In the genomic region with DNA sequence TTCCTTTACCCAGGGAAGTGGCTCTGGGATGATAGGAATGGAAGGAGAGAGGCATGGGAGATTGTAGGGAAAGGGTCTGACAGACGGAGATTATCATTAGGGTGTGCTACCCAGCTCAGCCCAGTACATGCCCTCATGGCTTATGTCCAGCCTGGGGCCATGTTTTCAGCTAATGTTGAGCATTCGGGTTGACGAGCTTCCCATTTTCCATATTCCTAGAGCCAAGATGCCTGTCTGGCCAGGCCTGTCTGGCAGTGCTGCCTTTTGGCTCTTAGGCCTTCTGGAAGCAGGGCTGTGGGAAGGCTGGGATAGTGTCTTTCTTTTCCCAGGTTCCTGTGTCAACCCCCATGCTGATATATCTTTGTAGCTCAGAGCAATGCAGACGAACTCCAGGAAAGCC, we compare ENCODE assay signal across 32 mouse cellular contexts. TPM values are rescaled to one million over a fixed set of nuclear protein-coding genes. Genes with fewer than 3 reads are reported as not detected.
DNase-seq lines count a peak whose midpoint lies in the region.
"Had no signal": no experiment of that assay in that cellular context is flagged by ENCODE, and none has a peak within 500 bp of the region (broad histone marks: within the 10 kb centered on the region; RNA-seq: fewer than 3 reads in every experiment).

No protein-coding gene starts in this region.

- no peaks in the 10 kb centered on the region for H3K4me1 ChIP-seq in heart, embryonic 10.5 days
- H3K4me1 ChIP-seq: embryonic facial prominence, embryonic 10.5 days; embryonic facial prominence, embryonic 13.5 days; forebrain, embryonic 12.5 days; forebrain, embryonic 15.5 days; hindbrain, embryonic 12.5 days; hindbrain, embryonic 15.5 days had no signal

- no peaks in the 10 kb centered on the region for H3K27me3 ChIP-seq in heart, embryonic 10.5 days (ENCODE audit: insufficient read depth, poor library complexity, severe bottlenecking)
- H3K27me3 ChIP-seq: embryonic facial prominence, embryonic 13.5 days; forebrain, embryonic 12.5 days; forebrain, embryonic 15.5 days; hindbrain, embryonic 12.5 days; hindbrain, embryonic 15.5 days; Patski had no signal

- WGBS in heart, embryonic 10.5 days: 64% methylated on average over 4 of the region's 4 CpGs

- H3K4me3 ChIP-seq in heart, embryonic 10.5 days: no peak overlapping the region
- H3K4me3 ChIP-seq: embryonic facial prominence, embryonic 10.5 days; embryonic facial prominence, embryonic 13.5 days; erythroblast, embryonic 14.5 days; forebrain, embryonic 12.5 days; forebrain, embryonic 15.5 days; hindbrain, embryonic 12.5 days; hindbrain, embryonic 15.5 days had no signal

- DNase-seq in cerebellum, postnatal 14 days: peak; percentile 71 to 79
- no peak for DNase-seq in cerebellum, adult 9-11 months
- peak; percentile 80 for DNase-seq in heart, adult 11 months
- DNase-seq in heart, embryonic 10.5 days (ENCODE audit: low spot score): no peak
- peak; percentile 16 for DNase-seq in gastrocnemius, postnatal 10 days
- peak; percentile 26 for DNase-seq in gastrocnemius, postnatal 25 days
- DNase-seq in adrenal gland, postnatal 4 days (ENCODE audit: low spot score in 2 of 2): no peak
- DNase-seq in layer of hippocampus, adult 11-12 months (ENCODE audit: low spot score): no peak
- DNase-seq: adrenal gland, postnatal 10 days; adrenal gland, postnatal 36 days; B cell, adult 2 months; cerebellum, adult 11-12 months; cerebellum, adult 8-10 months; cerebellum, postnatal 36 days; embryo, embryonic 11 days; kidney, adult 2 months had no signal

- H3K27ac ChIP-seq in heart, embryonic 10.5 days: no peak overlapping the region
- H3K27ac ChIP-seq: embryonic facial prominence, embryonic 10.5 days; embryonic facial prominence, embryonic 13.5 days; forebrain, embryonic 12.5 days; forebrain, embryonic 15.5 days; hindbrain, embryonic 12.5 days; hindbrain, embryonic 15.5 days had no signal

- no peaks in the 10 kb centered on the region for H3K36me3 ChIP-seq in heart, embryonic 10.5 days
- H3K36me3 ChIP-seq: embryonic facial prominence, embryonic 10.5 days; embryonic facial prominence, embryonic 13.5 days; forebrain, embryonic 12.5 days; forebrain, embryonic 15.5 days; G1E; hindbrain, embryonic 12.5 days; hindbrain, embryonic 15.5 days had no signal

- H3K9me3 ChIP-seq in heart, embryonic 10.5 days: no peaks in the 10 kb centered on the region
- H3K9me3 ChIP-seq: embryonic facial prominence, embryonic 10.5 days; embryonic facial prominence, embryonic 13.5 days; forebrain, embryonic 12.5 days; forebrain, embryonic 15.5 days; hindbrain, embryonic 12.5 days; hindbrain, embryonic 15.5 days had no signal

RNA-seq across cellular contexts. Expression of gene Frmpd2, which starts 35.2 kb away (rescaled TPM):
- polyA plus RNA-seq in heart, embryonic 10.5 days (2016; fragmentation: Nextera tagmentation; extraction: Ambion mirVana): 0.05 and 0.09 TPM in 2 replicates
- total RNA-seq in gastrocnemius, postnatal 10 days (2021): under 1 TPM in 1 of 2 experiments, not detected in 1; 0.23 TPM
- total RNA-seq in gastrocnemius, postnatal 25 days (2021): not detected
- under 1 TPM; 0.08 to 0.25 TPM for total RNA-seq in adrenal gland, postnatal 4 days (2021)
- total RNA-seq: adrenal gland, adult 18-20 months; adrenal gland, postnatal 10 days; adrenal gland, postnatal 36 days; CH12.LX; granulocyte monocyte progenitor cell, adult 5-6 weeks; heart, postnatal 25 days; hematopoietic stem cell, adult 5-6 weeks had no signal
- polyA plus RNA-seq: embryonic facial prominence, embryonic 13.5 days; erythroblast, embryonic 14.5 days; G1E; heart, embryonic 14.5 days; intestine, postnatal 0 days had no signal

RNA-seq across cellular contexts. Expression of gene Mapk8, which starts 59.7 kb away (rescaled TPM):
- 14.9 and 19.0 TPM in 2 replicates for polyA plus RNA-seq in heart, embryonic 10.5 days (2016; fragmentation: Nextera tagmentation; extraction: Ambion mirVana)
- total RNA-seq in gastrocnemius, postnatal 10 days (2021): 10 to 100 TPM; 30.9 to 35.2 TPM
- 10 to 100 TPM; 26.4 to 27.6 TPM for total RNA-seq in gastrocnemius, postnatal 25 days (2021)
- 10 to 100 TPM; 39.8 to 40.2 TPM for total RNA-seq in adrenal gland, postnatal 4 days (2021)

Comparison
In these comparisons a context has a peak if more than half of its experiments do, and no peak if none do; other contexts are left out.
1. DNase-seq: peak in cerebellum, postnatal 14 days (2 of 2), heart, adult 11 months (single experiment), gastrocnemius, postnatal 10 days (single experiment) and gastrocnemius, postnatal 25 days (single experiment); none in cerebellum, adult 9-11 months (single experiment), heart, embryonic 10.5 days (single experiment), adrenal gland, postnatal 4 days (0 of 2) and layer of hippocampus, adult 11-12 months (single experiment).